Mouse (Mus musculus): ENCODE measurements around the gene Rbm43.
"Not testable (repeated sequence)": the region's sequence is repeated elsewhere in the genome, so short reads cannot be mapped to it uniquely, and the experiment has no call there.

Gene Rbm43

DNA sequence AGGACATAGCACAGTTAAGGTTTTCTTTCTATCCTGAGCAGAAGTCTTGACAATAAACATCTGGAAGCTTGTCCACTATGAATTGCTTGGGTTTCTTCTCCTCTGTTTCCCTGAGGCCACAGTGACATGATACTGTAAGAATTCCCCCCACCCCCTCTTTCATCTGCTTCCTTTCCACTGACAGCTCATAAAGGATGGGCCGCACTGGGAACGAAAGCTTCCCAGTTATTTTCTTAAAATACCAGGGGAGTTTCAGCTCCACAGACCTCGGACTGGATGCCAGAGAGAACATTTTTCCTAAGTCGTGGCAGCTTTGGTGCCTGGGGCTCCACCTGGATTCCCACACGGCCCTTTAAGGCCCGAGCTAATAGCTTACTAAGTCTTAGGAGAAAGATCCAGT, 22.2 kb downstream of the Rbm43 start:
- no peak for DNase-seq (ENCODE audit: low spot score)

DNA sequence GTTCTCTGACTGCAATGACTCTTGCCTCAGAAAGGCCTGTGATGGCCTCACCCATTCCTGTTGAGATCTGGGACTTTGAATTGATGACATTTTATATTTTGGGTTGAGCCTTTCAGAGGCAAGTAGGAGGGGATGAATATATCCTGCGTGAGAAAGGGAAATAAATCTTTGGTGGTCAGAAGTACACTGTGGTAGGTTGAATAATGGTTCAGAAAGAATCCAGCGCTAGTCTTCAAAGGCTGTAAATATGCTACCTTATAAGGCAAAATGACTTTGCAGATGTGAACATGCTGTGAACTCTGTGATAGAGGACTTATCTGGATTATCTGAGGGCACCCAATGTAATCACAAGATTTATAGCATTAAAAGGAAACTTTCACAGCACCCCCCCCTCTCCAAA, 23.1 kb downstream of the Rbm43 start:
- no peak for DNase-seq (ENCODE audit: low spot score)

DNA sequence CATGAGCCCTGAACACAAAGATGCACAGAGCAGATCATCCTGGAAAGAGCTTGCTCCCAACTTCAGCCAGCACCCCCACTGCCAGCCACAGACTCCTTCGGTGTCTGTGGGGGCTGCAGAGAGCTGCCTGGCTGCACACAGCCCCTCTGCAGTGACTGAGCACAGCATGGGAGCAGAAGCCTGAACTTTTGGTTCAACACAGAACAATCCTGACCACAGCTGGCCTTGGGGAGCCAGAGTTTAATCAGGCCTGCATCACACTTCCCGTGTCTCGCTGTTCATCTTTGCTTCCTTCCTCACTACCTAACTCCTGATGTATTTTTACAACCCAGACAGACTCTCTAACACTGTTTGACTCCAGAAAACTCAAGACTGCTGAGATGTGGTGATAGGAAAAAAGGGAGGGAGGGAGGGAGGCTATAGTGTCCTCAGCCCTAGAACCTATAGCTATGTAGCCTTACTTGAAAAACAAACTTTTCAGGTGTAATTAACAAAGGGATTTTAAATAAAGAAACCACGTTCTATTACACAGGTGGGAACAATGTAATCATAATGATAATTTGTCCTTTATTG, 27.3 kb downstream of the Rbm43 start:
- DNase-seq (ENCODE audit: low spot score), result no peak

DNA sequence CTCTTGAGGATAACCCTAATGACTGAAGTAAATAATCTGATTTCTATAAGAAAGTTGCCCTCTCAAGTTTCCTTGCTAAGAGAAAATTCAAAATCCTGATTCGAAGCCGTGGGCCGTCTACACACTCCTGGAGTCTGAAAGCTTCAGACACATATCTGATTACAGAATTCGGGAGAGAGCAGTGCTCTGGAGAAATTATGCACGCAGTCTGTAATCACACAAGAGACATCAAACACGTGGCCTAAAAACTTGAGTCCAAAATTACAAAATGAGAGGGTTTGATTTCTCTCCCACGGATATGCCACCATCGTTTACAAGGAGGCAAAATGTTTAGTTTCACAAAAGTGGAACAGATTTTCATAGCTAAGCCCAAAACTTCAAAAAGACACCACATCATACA, 29.3 kb downstream of the Rbm43 start:
- DNase-seq (ENCODE audit: low spot score), result no peak

DNA sequence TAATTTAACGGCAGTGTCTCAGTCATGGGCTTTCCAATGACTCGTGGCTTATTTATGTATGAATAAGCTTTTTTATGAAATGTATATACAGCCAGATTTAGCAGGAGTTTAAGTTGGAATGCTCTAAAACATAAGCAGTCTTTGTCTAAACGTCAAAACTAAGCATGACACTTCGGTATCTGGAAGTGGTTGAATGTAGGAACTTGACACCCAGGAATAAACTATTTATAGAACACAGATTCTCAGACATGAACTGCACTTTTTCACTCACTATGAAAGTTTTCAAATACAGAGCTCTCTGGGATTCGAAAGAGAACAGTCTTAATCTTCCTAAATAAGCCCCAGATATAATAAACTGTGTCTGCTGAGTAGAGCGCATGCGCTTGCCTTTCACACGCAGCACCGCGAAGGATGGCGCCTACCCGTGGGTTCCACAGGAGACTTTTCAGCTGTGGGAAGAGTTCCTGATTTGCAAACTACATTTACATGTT, 42.5 kb downstream of the Rbm43 start:
- no peak for DNase-seq (ENCODE audit: low spot score)

DNA sequence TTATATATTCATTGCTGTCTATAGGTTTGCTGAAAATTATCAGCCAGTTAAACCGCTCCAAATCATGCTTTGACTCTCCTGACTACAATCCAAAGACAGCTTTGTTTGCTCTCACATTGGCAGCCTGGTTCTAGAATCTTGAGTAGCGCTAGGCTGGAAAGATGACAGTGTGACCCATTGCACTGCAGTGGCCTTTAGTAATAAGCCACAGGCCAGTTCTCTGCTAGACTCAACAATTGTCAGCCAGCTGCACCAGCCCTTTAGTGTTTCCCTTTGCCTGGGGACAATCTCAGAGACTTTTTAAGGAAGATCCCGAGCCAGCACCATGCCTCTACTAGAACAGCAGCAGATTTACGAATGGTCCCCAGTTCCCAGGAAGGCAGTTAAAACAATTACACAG, 44.0 kb downstream of the Rbm43 start:
- DNase-seq (ENCODE audit: low spot score), result no peak

DNA sequence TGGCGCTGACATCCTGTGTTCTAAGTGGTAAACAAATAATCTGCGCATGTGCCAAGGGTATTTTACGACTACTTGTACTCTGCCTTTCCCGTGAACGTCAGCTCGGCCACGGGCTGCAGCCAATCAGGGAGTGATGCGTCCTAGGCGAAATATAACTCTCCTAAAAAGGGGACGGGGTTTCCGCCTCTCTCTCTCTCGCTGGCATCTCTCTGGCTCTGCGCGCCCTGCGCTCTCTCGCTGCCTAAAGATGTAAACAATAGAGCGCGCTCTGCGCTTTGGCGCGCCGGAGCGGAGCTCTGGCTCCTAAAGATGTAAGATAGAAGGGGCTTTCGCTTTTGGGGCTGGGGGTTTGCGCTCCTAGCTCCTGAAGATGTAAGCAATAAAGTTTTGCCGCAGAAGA, 44.8 kb downstream of the Rbm43 start:
- not testable (repeated sequence) for DNase-seq (ENCODE audit: low spot score)

DNA sequence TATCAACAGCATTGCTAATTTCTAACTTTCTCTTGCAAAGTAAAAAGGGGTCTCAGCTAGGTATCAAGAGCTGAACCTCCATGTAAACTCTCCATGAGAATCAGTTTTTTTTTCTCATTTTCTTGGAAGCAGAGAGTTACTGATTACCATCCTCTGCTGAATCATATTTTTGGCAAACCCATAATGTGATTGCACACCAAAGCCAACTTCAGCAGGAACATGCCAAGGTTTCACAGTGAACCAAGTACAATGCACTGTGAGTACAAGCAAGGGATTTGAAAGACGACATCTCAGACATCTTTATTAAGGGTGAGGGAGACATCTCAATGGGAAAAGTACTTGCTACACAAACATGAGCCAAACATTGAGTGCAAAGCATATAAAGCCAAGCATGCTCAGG, 54.8 kb downstream of the Rbm43 start:
- DNase-seq (ENCODE audit: low spot score), result no peak

Measured in left cerebral cortex, adult 11 months (tissue).